Mouse (Mus musculus) stomach, embryonic 16.5 days (tissue): Measurements from ENCODE around the gene Rnft1. TPM values are rescaled to one million over a fixed set of nuclear protein-coding genes. Genes with fewer than 3 reads are reported as not detected.
"Not testable (repeated sequence)": the region's sequence is repeated elsewhere in the genome, so short reads cannot be mapped to it uniquely, and the experiment has no call there.

ENCODE experiments used
- ATAC-seq: fragments of 200-750 bp; cut with Nextera tagmentation; 2 replicates; pipeline ENCODE4 v1.8.0; 2017; ENCODE audit warnings: moderate number of reproducible peaks, moderate TSS enrichment; ENCODE audit not compliant: insufficient read depth, low FRiP score
- H3K27ac ChIP-seq: fragments of 300-500 bp; sonication (generic); 2 replicates; pipeline ENCODE4 v1.5.1; 2014; ENCODE audit warnings: low read length
- H3K27me3 ChIP-seq: fragments of 300-500 bp; sonication (generic); 2 replicates; pipeline ENCODE4 v1.6.1; 2014; ENCODE audit warnings: low read length, control low read depth, mixed read lengths; ENCODE audit not compliant: control insufficient read depth, insufficient read depth
- H3K36me3 ChIP-seq: fragments of 300-500 bp; sonication (generic); 2 replicates; pipeline ENCODE4 v1.6.1; 2014; ENCODE audit warnings: low read length; ENCODE audit not compliant: control insufficient read depth, insufficient read depth
- H3K4me1 ChIP-seq: fragments of 300-500 bp; sonication (generic); 2 replicates; pipeline ENCODE4 v1.6.1; 2014; ENCODE audit warnings: low read length, control low read depth, mixed read lengths; ENCODE audit not compliant: control insufficient read depth, insufficient read depth
- H3K4me2 ChIP-seq: fragments of 300-500 bp; sonication (generic); 2 replicates; pipeline ENCODE4 v1.6.1; 2014; ENCODE audit warnings: low read depth, low read length, mixed read lengths
- H3K4me3 ChIP-seq: fragments of 300-500 bp; sonication (generic); replicated peaks from 2 replicates; pipeline ENCODE4 v1.5.1; 2014; ENCODE audit warnings: mild to moderate bottlenecking, low read length
- H3K9ac ChIP-seq: fragments of 300-500 bp; sonication (generic); 2 replicates; pipeline ENCODE4 v1.6.1; 2014; ENCODE audit warnings: low read length
- H3K9me3 ChIP-seq: fragments of 300-500 bp; sonication (generic); replicated peaks from 2 replicates; pipeline ENCODE4 v1.6.1; 2016; ENCODE audit warnings: low read length, control low read depth; ENCODE audit not compliant: control insufficient read depth
- WGBS: fragments of 180-500 bp; shearing (Covaris S2); extraction: QIAGEN DNeasy Blood & Tissue Kit; methylation state at CpG from one replicate; pipeline ENCODE4 v1.1.7; 2014; 5-methylcytosine and 5-hydroxymethylcytosine counted together
- polyA plus RNA-seq: library from polyadenylated mRNA; unstranded; fragments of >200 nt; fragmentation: Nextera tagmentation; extraction: Ambion mirVana; gene quantifications from 2 replicates; pipeline ENCODE4 v1.2.1, GENCODE M21; 2015

The Rnft1 gene
- 62.9 and 68.1 TPM in 2 replicates for polyA plus RNA-seq

- Histone ChIP-seq H3K27me3 (no peaks in the 10 kb centered on the region), H3K4me3 (peak within 1 kb of the TSS; percentile 82), H3K4me1 (peaks cover 9% of the 10 kb centered on the region), H3K9ac (peak within 1 kb of the TSS; percentile 92), H3K9me3 (no peaks in the 10 kb centered on the region), H3K27ac (peak within 1 kb of the TSS; percentile 90), H3K36me3 (no peaks in the 10 kb centered on the region), H3K4me2 (peak within 1 kb of the TSS; percentile 70)
- WGBS: under 1% methylated on average over 68 of the region's 68 CpGs
- ATAC-seq: peak; percentile 99
Measured at GRCm38 (mm10) chr11:86484101-86484868, at the start of gene Rnft1. Gene Rnft1, plus strand, starts transcription at chr11:86484657.

DNA sequence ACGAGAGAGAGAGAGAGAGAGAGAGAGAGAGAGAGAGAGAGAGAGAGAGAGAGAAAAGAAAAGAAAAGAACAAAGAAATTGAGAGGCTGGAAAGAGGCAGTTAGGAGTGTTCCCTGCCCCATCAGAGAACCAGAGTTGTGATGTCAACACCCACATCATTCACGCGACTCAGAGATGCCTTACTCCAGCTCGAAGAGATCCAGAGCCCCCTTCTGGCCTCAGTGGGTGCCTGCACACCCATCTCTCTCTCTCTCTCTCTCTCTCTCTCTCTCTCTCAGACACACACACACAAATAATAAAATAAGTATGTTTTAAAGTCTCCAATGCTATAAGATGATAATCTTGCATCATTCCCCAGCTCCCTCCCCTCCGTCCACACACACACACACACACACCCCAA lies 47.6 kb upstream of the Rnft1 start:
- Histone ChIP-seq H3K27me3 (no peaks in the 10 kb centered on the region), H3K4me1 (no peaks in the 10 kb centered on the region), H3K36me3 (no peaks in the 10 kb centered on the region), H3K9me3 (no peaks in the 10 kb centered on the region), H3K4me2 (no peak overlapping the region), H3K27ac (no peak overlapping the region), H3K9ac (no peak overlapping the region), H3K4me3 (no peak overlapping the region)
- no peak for ATAC-seq
- WGBS: 19% methylated on average over 5 of the region's 5 CpGs

- H3K27me3 ChIP-seq: no peaks in the 10 kb centered on the region
- H3K9ac ChIP-seq: no peak overlapping the region
- no peaks in the 10 kb centered on the region for H3K36me3 ChIP-seq
- H3K4me3 ChIP-seq: no peak overlapping the region
- 37% methylated on average over 4 of the region's 4 CpGs for WGBS
- no peaks in the 10 kb centered on the region for H3K4me1 ChIP-seq
- H3K4me2 ChIP-seq: no peak overlapping the region
- ATAC-seq: no peak
- H3K9me3 ChIP-seq: no peaks in the 10 kb centered on the region
- H3K27ac ChIP-seq: no peak overlapping the region
Measured at GRCm38 (mm10) chr11:86438261-86438660, 46.2 kb upstream of the Rnft1 start.

DNA sequence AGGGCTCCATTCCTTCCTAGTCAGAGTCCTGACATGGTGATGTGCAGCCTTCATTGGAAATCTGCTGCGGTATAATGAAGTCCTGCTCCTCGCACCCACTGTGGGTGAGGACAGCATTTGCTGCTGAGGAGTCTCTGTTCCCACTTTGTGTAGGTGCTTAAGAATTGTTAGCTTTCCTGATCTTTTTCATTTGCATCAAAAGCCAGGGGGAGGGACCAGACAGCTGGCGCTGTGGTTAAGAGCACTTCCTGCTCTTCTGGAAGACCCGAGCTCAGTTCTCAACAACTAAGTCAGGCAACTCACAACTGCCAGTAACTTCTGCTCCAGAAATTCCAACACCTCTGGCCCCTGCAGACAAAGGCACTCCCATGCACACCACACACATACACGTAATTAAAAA lies 43.7 kb upstream of the Rnft1 start:
- no peaks in the 10 kb centered on the region for H3K27me3 ChIP-seq
- no peaks in the 10 kb centered on the region for H3K36me3 ChIP-seq
- 63% methylated on average over 5 of the region's 5 CpGs for WGBS
- H3K4me2 ChIP-seq: no peak overlapping the region
- ATAC-seq: no peak
- H3K4me3 ChIP-seq: no peak overlapping the region
- no peak overlapping the region for H3K9ac ChIP-seq
- no peaks in the 10 kb centered on the region for H3K9me3 ChIP-seq
- H3K4me1 ChIP-seq: no peaks in the 10 kb centered on the region
- no peak overlapping the region for H3K27ac ChIP-seq

DNA sequence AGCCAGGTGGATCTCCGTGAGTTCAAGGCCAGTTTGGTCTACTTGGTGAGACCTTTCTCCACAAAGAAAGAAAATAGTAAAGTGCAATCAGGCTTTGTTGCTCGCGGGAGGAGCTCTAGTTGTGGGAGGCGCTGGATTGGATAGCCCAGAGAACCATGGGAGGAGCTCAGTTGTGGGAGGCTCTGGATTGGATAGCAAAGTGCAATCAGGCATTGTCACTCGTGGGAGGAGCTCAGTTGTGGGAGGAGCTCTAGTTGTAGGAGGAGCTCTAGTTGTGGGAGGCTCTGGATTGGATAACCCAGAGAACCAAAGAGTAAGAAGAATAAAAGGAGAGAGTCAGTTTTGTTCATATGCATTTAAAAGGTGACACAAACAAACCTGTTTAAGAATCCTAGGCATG lies 30.5 kb upstream of the Rnft1 start:
- WGBS: 89% methylated on average over 5 of the region's 5 CpGs
- Histone ChIP-seq H3K9me3 (no peaks in the 10 kb centered on the region), H3K4me2 (no peak overlapping the region), H3K27ac (no peak overlapping the region), H3K36me3 (no peaks in the 10 kb centered on the region), H3K4me1 (no peaks in the 10 kb centered on the region), H3K9ac (no peak overlapping the region), H3K27me3 (no peaks in the 10 kb centered on the region), H3K4me3 (no peak overlapping the region)
- ATAC-seq: no peak

GRCm38 (mm10) chr11:86457545-86457944 lies 26.9 kb upstream of the Rnft1 start:
- H3K27ac ChIP-seq: no peak overlapping the region
- 78% methylated on average over 6 of the region's 6 CpGs for WGBS
- no peaks in the 10 kb centered on the region for H3K9me3 ChIP-seq
- H3K4me3 ChIP-seq: no peak overlapping the region
- H3K4me2 ChIP-seq: no peak overlapping the region
- H3K27me3 ChIP-seq: no peaks in the 10 kb centered on the region
- ATAC-seq: no peak
- no peaks in the 10 kb centered on the region for H3K36me3 ChIP-seq
- no peaks in the 10 kb centered on the region for H3K4me1 ChIP-seq
- no peak overlapping the region for H3K9ac ChIP-seq

DNA sequence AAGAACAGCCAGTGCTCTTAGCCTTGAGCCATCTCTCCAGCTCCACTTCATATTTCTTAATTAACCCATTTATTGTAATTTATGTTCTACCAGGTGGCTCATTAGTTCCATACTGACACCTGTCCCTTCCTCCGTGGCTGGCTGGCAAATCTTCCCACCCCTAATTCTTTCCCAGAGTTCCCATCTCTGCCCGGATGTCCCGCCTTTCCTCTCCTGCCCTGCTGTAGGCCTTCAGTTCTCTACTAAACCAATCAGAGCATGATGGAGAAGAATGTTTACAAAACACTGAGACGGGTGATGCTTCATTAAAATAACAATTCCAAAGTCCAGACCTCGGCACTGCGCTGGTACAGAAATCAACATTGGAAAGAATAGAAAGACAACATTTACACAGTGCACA lies 25.6 kb upstream of the Rnft1 start:
- Histone ChIP-seq H3K4me1 (no peaks in the 10 kb centered on the region), H3K9ac (no peak overlapping the region), H3K27ac (no peak overlapping the region), H3K27me3 (no peaks in the 10 kb centered on the region), H3K36me3 (no peaks in the 10 kb centered on the region), H3K9me3 (no peaks in the 10 kb centered on the region), H3K4me3 (no peak overlapping the region), H3K4me2 (no peak overlapping the region)
- no peak for ATAC-seq
- 82% methylated on average over 6 of the region's 6 CpGs for WGBS

DNA sequence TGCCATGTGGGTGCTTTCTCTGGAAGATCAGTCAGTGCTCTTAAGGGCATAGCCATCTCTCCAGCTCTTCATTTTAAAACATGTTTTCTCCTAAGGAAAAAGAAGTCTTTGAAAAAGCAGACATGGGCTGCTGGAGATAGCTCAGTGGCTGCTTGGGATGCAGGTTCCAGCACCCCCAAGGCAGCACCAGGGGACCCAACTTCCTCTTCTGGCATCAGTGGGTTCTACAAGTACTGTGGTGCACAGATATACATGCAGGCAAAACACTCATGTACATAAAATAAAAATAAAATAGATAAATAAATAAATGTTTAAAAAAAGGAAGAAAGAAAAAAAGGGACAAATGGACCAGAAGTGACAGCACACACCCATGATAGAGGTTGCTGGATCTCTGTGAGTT lies 21.9 kb upstream of the Rnft1 start:
- no peaks in the 10 kb centered on the region for H3K27me3 ChIP-seq
- H3K4me3 ChIP-seq: no peak overlapping the region
- H3K9me3 ChIP-seq: no peaks in the 10 kb centered on the region
- H3K9ac ChIP-seq: no peak overlapping the region
- H3K36me3 ChIP-seq: no peaks in the 10 kb centered on the region
- H3K4me2 ChIP-seq: no peak overlapping the region
- H3K4me1 ChIP-seq: no peaks in the 10 kb centered on the region
- no peak for ATAC-seq
- H3K27ac ChIP-seq: no peak overlapping the region

DNA sequence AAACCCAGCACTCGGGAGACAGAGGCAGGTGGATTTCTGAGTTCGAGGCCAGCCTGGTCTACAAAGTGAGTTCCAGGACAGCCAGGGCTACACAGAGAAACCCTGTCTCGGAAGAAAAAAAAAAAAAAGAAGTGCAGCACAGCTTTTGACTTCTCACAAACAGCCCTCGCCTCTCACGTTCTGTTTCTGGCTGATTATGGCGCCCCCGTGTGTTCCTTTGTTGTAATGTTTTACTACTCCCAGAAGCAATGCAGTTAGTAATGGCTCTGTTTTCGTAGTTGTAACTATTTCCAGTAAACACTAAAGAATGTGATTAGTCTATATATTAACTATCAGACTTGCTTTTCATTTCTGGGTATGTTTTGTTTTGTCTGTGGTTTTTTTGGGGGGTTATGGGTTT lies 20.2 kb upstream of the Rnft1 start:
- H3K27me3 ChIP-seq, H3K9ac ChIP-seq, H3K4me3 ChIP-seq, ATAC-seq, H3K4me1 ChIP-seq, H3K4me2 ChIP-seq, H3K27ac ChIP-seq, H3K9me3 ChIP-seq, H3K36me3 ChIP-seq: not testable (repeated sequence)
- WGBS: 14% methylated on average over 8 of the region's 8 CpGs
